Mouse (Mus musculus) forebrain, embryonic 16.5 days (tissue): ENCODE data around the gene Slc4a8. TPM values are rescaled to one million over a fixed set of nuclear protein-coding genes. Genes with fewer than 3 reads are reported as not detected.

Experiments
- polyA plus RNA-seq: library from polyadenylated mRNA; unstranded; fragments of >200 nt; fragmentation: Nextera tagmentation; extraction: Ambion mirVana; gene quantifications from 2 replicates; pipeline ENCODE4 v1.2.1, GENCODE M21; 2015

Gene Slc4a8
- polyA plus RNA-seq, 1 experiment from 2014 or later, result 25.7 TPM

Other genes with a start within 250 kb of the Slc4a8 start
- gene Tfcp2, start 209.7 kb upstream of the Slc4a8 start, polyA plus RNA-seq, result 30.7 and 35.1 TPM in 2 replicates
- gene Pou6f1, start 161.8 kb upstream of the Slc4a8 start, polyA plus RNA-seq, result 52.7 and 53.2 TPM in 2 replicates
- 152 and 164 TPM in 2 replicates for gene Dazap2, start 146.4 kb upstream of the Slc4a8 start, polyA plus RNA-seq
- gene Smagp, start 124.8 kb upstream of the Slc4a8 start, polyA plus RNA-seq, result 2.4 and 3.3 TPM in 2 replicates
- gene Bin2, start 92.2 kb upstream of the Slc4a8 start, polyA plus RNA-seq, result 0.65 and 0.70 TPM in 2 replicates
- gene Cela1, start 73.8 kb upstream of the Slc4a8 start, polyA plus RNA-seq, result 1.1 and 1.4 TPM in 2 replicates
- 0.34 and 0.39 TPM in 2 replicates for gene Galnt6, start 32.4 kb upstream of the Slc4a8 start, polyA plus RNA-seq
- gene Scn8a, start 108.1 kb downstream of the Slc4a8 start, polyA plus RNA-seq, result 19.3 and 23.0 TPM in 2 replicates